Mouse (Mus musculus): ENCODE data around the gene Ccnb2. TPM values are rescaled to one million over a fixed set of nuclear protein-coding genes. Genes with fewer than 3 reads are reported as not detected.

The Ccnb2 gene
- polyA plus RNA-seq, 1 experiment: 12.3 TPM

- peaks cover 25% of the 10 kb centered on the region for H3K36me3 ChIP-seq (ENCODE audit: control insufficient read depth, insufficient read depth, low read length)
- H3K27ac ChIP-seq (ENCODE audit: insufficient read depth, low read length): no peak overlapping the region
- TF ChIP-seq POLR2A (IDR thresholded peaks at IDR 0.05; ENCODE audit: low read depth, low read length): no peak
- TF ChIP-seq CTCF (IDR thresholded peaks at IDR 0.05; ENCODE audit: extremely low read depth, insufficient read depth, insufficient read length, insufficient replicate concordance): no peak
- no peaks in the 10 kb centered on the region for H3K4me1 ChIP-seq (ENCODE audit: control insufficient read depth, insufficient read depth, insufficient read length)
- 75% methylated on average over 12 of the region's 12 CpGs for whole genome bisulfite sequencing
- H3K4me3 ChIP-seq (ENCODE audit: extremely low read depth, insufficient read depth, insufficient read length): no peak overlapping the region
- H3K27me3 ChIP-seq (ENCODE audit: control insufficient read depth, insufficient read depth, low read length): no peaks in the 10 kb centered on the region
- DNase-seq (ENCODE audit: low read depth in 1 of 2, low spot score in 2 of 2): no peak
Measured at GRCm38 (mm10) chr9:70395617-70396016, 25.7 kb downstream of the Ccnb2 start.

- WGBS: 15% methylated on average over 6 of the region's 6 CpGs
- H3K27me3 ChIP-seq (ENCODE audit: control insufficient read depth, insufficient read depth, low read length): no peaks in the 10 kb centered on the region
- H3K36me3 ChIP-seq (ENCODE audit: control insufficient read depth, insufficient read depth, low read length): peaks cover 18% of the 10 kb centered on the region
- no peak overlapping the region for H3K4me3 ChIP-seq (ENCODE audit: extremely low read depth, insufficient read depth, insufficient read length)
- DNase-seq (ENCODE audit: low read depth in 1 of 2, low spot score in 2 of 2): no peak
- TF ChIP-seq POLR2A (IDR thresholded peaks at IDR 0.05; ENCODE audit: low read depth, low read length) (no peak), CTCF (IDR thresholded peaks at IDR 0.05; ENCODE audit: extremely low read depth, insufficient read depth, insufficient read length, insufficient replicate concordance) (no peak)
- no peak overlapping the region for H3K27ac ChIP-seq (ENCODE audit: insufficient read depth, low read length)
- H3K4me1 ChIP-seq (ENCODE audit: control insufficient read depth, insufficient read depth, insufficient read length): no peaks in the 10 kb centered on the region
Measured at GRCm38 (mm10) chr9:70392563-70392907, 28.8 kb downstream of the Ccnb2 start.

DNA sequence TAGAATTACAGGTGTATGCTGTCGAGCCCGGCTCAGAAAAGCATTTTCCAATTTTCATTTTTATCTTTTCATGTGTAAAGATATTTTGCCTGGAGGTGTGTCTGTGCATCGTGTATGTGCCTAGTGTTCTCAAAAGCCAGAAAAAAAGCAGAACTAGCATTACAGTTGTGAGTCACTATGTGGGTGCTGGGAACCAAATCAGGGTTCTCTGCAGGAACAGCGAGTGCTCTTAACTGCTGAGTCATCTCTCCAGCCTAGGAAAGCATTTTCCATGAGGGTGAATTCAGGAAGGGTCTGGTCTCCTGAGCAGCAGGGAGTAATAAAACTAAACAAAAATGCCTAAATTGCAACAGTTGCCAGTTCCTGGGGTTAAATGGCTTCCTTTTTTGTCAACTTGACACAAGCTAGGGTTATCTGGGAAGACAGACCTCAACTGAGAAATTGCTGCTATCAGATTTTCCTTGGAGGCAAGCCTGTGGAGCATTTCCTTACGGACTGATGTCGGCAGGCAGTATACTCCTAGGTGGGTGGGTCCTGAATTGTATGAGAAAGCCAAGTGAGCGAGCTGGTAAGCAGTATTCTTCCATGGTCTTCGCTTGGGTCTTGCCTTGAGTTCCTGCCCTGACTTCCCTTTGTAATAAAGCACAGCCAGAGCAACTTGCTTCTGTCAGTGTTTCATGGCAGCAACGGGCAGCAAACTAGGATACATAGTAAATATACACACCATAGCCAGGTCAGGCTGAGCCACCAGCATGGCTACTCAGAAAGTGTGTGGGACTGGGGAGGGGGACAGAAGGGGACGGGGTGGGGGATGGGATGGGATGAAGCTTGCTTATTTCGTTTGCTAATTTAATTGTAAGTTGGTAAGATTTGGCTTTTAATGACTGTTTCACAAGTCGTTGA, 29.4 kb downstream of the Ccnb2 start:
- Histone ChIP-seq H3K27me3 (ENCODE audit: control insufficient read depth, insufficient read depth, low read length) (no peaks in the 10 kb centered on the region), H3K4me3 (ENCODE audit: extremely low read depth, insufficient read depth, insufficient read length) (no peak overlapping the region), H3K4me1 (ENCODE audit: control insufficient read depth, insufficient read depth, insufficient read length) (no peaks in the 10 kb centered on the region), H3K27ac (ENCODE audit: insufficient read depth, low read length) (no peak overlapping the region), H3K36me3 (ENCODE audit: control insufficient read depth, insufficient read depth, low read length) (peaks cover 18% of the 10 kb centered on the region)
- no peak for TF ChIP-seq POLR2A (IDR thresholded peaks at IDR 0.05; ENCODE audit: low read depth, low read length)
- TF ChIP-seq CTCF (IDR thresholded peaks at IDR 0.05; ENCODE audit: extremely low read depth, insufficient read depth, insufficient read length, insufficient replicate concordance): no peak
- DNase-seq (ENCODE audit: low read depth in 1 of 2, low spot score in 2 of 2): no peak
- WGBS: 67% methylated on average over 12 of the region's 12 CpGs

GRCm38 (mm10) chr9:70391042-70391441, 30.3 kb downstream of the Ccnb2 start:
- H3K4me3 ChIP-seq (ENCODE audit: extremely low read depth, insufficient read depth, insufficient read length): no peak overlapping the region
- no peaks in the 10 kb centered on the region for H3K27me3 ChIP-seq (ENCODE audit: control insufficient read depth, insufficient read depth, low read length)
- 88% methylated on average over 5 of the region's 5 CpGs for WGBS
- no peaks in the 10 kb centered on the region for H3K4me1 ChIP-seq (ENCODE audit: control insufficient read depth, insufficient read depth, insufficient read length)
- H3K36me3 ChIP-seq (ENCODE audit: control insufficient read depth, insufficient read depth, low read length): peaks cover 19% of the 10 kb centered on the region
- no peak for TF ChIP-seq POLR2A (IDR thresholded peaks at IDR 0.05; ENCODE audit: low read depth, low read length)
- TF ChIP-seq CTCF (IDR thresholded peaks at IDR 0.05; ENCODE audit: extremely low read depth, insufficient read depth, insufficient read length, insufficient replicate concordance): no peak
- H3K27ac ChIP-seq (ENCODE audit: insufficient read depth, low read length): no peak overlapping the region
- DNase-seq (ENCODE audit: low read depth in 1 of 2, low spot score in 2 of 2): no peak

- H3K4me1 ChIP-seq (ENCODE audit: control insufficient read depth, insufficient read depth, insufficient read length): no peaks in the 10 kb centered on the region
- H3K4me3 ChIP-seq (ENCODE audit: extremely low read depth, insufficient read depth, insufficient read length): no peak overlapping the region
- no peak overlapping the region for H3K27ac ChIP-seq (ENCODE audit: insufficient read depth, low read length)
- 79% methylated on average over 3 of the region's 3 CpGs for WGBS
- DNase-seq (ENCODE audit: low read depth in 1 of 2, low spot score in 2 of 2): no peak
- no peaks in the 10 kb centered on the region for H3K27me3 ChIP-seq (ENCODE audit: control insufficient read depth, insufficient read depth, low read length)
- TF ChIP-seq CTCF (IDR thresholded peaks at IDR 0.05; ENCODE audit: extremely low read depth, insufficient read depth, insufficient read length, insufficient replicate concordance) (no peak), POLR2A (IDR thresholded peaks at IDR 0.05; ENCODE audit: low read depth, low read length) (no peak)
- H3K36me3 ChIP-seq (ENCODE audit: control insufficient read depth, insufficient read depth, low read length): peaks cover 20% of the 10 kb centered on the region
Measured at GRCm38 (mm10) chr9:70389548-70389947, 31.8 kb downstream of the Ccnb2 start.

DNA sequence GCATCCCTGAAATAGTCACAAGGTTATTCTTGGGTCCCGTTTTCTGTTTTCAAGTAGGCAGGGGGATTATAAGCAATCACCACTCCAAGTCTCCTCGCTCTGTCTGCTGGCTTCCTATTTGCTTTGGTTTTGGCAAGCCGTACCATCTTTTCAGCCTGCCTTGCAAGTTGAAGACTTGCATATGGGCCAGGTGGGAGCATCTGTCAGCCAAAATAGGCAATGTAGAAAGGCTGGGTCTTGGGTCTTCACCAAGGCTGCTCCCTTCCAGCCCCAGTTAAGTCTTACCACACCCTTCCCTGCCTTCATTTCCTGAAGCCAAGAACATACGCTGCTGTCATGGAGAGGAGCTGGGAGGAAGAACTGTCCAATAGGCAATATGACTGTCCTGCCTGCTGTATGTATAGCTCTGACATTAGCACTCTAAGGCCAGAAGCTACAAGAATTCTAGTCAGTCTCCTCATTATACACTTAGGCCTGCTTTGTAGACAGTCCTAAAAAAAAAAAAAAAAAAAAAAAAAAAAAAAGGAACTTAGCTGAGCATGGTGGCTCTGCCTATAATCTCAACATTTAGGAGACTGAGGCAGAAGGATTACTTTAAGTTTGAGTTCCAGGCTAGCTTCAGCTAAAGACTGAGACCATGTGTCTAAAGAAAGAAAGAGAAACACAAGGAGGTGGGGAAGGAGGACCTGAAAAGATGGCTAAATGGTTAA, 33.8 kb downstream of the Ccnb2 start:
- Histone ChIP-seq H3K36me3 (ENCODE audit: control insufficient read depth, insufficient read depth, low read length) (peaks cover 28% of the 10 kb centered on the region), H3K4me1 (ENCODE audit: control insufficient read depth, insufficient read depth, insufficient read length) (no peaks in the 10 kb centered on the region), H3K4me3 (ENCODE audit: extremely low read depth, insufficient read depth, insufficient read length) (no peak overlapping the region), H3K27ac (ENCODE audit: insufficient read depth, low read length) (no peak overlapping the region), H3K27me3 (ENCODE audit: control insufficient read depth, insufficient read depth, low read length) (no peaks in the 10 kb centered on the region)
- DNase-seq (ENCODE audit: low read depth in 1 of 2, low spot score in 2 of 2): no peak
- WGBS: 94% methylated on average over 4 of the region's 4 CpGs
- TF ChIP-seq CTCF (IDR thresholded peaks at IDR 0.05; ENCODE audit: extremely low read depth, insufficient read depth, insufficient read length, insufficient replicate concordance) (no peak), POLR2A (IDR thresholded peaks at IDR 0.05; ENCODE audit: low read depth, low read length) (no peak)
